Mouse (Mus musculus) embryonic fibroblast, embryonic 13.5 days (primary cell): ENCODE measurements around the gene Auts2.

ENCODE experiments used
- CTCF ChIP-seq: IDR thresholded peaks from 2 replicates; pipeline ENCODE4 v1.5.1; 2011; ENCODE audit warnings: mild to moderate bottlenecking, control low read depth, low read length, moderate library complexity, borderline replicate concordance; ENCODE audit not compliant: insufficient read depth
- POLR2A ChIP-seq: IDR thresholded peaks from 2 replicates; pipeline ENCODE4 v1.6.1; 2011; ENCODE audit warnings: low read depth, mild to moderate bottlenecking, control low read depth, low read length, moderate library complexity

- no peak for TF ChIP-seq CTCF
- no peak for TF ChIP-seq POLR2A
These were observed 50.4 kb downstream of the Auts2 start for GRCm38 (mm10) chr5:132492793-132493192.
